Mouse (Mus musculus) megakaryocyte-erythroid progenitor cell, adult 5-6 weeks (primary cell): Measurements from ENCODE around the gene Pxdn. TPM values are rescaled to one million over a fixed set of nuclear protein-coding genes. Genes with fewer than 3 reads are reported as not detected.

Source experiments
- ATAC-seq: replicated peaks from 2 replicates; pipeline ENCODE4 v1.8.0; 2016; ENCODE audit warnings: mild to moderate bottlenecking, inconsistent platforms; ENCODE audit not compliant: severe bottlenecking, poor library complexity, low FRiP score, low TSS enrichment
- total RNA-seq, 2 experiments: library from RNA; stranded (forward) in 1 of 2; stranded (reverse) in 1 of 2; fragments of 200-1000, 215-1000 nt in 1 of 2; fragments of >200 nt in 1 of 2; fragmentation: Nextera tagmentation in 1 of 2; gene quantifications; 2 replicates each; pipeline ENCODE4 v1.2.3; 2014 to 2017

The Pxdn gene
- total RNA-seq, 2 experiments from 2014 or later: not detected

DNA sequence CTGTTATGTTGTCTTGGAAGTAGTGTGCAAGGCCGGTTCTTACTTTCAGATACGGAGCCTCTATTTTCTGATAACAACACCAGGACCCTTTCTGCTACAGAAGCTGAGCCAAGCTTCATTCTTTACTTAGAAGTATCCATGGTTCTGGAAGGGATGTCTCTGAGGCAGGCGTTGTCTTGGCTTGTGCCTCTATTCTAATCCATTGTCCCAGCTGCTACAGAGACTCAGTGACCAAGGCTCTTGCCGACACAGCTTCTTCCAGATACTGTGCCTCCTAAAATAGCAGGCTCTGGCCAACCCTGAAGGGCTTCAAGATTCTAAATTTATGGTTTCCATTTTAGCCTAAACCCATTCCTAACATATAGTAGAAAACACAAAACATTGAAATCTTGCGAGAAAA, 71.3 kb downstream of the Pxdn start:
- no peak for ATAC-seq

DNA sequence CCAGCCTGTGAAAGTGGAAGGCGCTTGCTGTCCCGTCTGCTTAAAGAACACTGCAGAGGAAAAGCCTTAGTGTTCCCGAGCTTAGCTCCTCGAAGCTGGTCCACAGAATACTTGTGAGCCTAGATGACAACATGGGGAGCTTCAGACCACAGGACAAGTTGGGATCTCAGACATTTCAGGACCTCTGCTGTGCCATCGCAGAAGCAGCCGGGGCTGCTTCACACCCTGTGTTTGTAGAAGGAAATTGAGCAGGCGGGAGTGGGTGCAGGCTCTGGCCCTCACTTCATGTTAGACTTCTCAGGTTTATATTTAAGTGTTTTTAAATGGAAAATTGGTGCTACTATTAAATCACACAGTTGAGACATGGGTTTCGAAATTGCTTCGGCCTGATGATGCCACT, 78.1 kb downstream of the Pxdn start:
- ATAC-seq: no peak

DNA sequence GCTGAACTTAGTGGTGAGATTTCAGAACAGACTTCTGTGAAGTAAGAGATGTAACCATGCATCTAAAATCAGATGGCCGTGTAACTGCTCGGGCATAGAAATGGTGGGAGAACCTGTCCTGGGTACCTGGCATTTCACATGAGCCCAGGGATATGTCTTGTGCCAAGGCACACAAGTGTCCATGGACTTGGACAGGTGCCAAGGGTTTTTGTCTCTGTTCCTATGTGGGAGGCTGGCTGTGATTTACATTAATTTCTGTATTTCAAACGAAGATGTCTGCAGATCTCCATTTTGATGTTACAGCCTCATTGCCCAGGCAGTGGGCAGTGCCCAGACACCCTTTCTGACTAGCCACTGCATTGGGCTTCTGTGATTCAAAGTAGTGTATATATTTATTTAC, 79.7 kb downstream of the Pxdn start:
- no peak for ATAC-seq

DNA sequence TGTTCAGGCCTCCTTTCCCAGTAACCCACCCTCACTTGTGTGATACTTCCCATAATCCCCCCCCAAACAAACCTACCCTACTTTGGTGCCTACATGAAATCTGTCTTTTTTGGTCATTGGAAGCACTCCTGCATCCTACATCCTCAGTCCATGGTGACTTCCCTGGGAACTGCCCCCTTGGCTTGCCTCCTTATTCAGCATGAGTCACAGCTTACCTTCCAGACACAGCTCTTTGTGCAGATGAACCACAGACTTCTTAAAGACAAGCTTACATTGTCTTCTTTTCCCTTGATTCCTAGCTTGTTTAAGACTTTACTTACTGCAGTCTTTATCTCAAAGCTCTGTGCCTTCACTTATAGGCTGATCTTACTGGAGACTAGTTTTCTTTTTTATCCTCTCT, 83.0 kb downstream of the Pxdn start:
- no peak for ATAC-seq

DNA sequence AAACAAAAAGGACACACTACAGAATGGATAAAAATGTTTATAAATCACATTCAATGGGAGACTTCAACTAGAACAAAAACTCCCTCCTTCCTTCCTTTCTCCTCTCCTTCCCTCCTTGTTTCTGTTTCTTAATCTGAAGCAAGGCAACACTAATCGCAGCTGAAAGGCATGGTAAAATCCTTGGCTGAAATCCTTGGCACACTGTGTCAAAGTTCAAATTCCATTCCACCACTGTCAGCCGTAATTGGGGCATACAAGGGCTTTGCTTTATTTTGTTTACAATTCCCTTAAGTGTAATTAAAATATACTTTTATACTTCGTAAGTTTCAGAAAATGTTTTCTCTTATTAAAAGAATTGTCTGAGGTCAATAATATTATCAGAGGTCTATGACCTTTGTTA, 86.1 kb downstream of the Pxdn start:
- ATAC-seq: no peak

DNA sequence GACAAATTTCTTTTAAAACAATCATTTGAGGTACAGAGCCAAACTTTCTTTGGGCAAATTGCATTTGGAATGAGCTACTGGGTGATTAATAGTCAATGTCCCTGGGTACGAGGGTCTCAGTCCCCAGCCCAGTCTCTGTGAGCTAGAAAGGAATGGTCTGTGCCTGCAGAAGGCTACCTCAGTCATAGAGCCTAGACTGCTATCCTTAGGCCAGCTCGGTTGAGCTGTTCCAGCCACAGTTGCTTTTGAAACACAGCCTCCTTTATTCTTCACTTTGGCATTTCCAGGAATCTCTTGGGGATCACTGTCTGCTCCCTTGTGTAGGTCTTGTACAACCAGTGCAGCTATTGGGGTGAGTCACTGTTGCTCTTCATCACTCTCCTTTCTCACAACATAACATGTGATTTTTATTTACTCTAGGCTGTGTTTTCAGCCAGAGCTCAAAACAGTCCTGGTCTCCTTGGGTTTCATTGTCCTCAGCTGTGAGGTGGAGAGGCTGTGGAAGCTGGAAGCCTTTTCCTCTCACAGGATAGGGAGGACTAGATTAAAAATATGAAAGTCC, 86.9 kb downstream of the Pxdn start:
- ATAC-seq: no peak

DNA sequence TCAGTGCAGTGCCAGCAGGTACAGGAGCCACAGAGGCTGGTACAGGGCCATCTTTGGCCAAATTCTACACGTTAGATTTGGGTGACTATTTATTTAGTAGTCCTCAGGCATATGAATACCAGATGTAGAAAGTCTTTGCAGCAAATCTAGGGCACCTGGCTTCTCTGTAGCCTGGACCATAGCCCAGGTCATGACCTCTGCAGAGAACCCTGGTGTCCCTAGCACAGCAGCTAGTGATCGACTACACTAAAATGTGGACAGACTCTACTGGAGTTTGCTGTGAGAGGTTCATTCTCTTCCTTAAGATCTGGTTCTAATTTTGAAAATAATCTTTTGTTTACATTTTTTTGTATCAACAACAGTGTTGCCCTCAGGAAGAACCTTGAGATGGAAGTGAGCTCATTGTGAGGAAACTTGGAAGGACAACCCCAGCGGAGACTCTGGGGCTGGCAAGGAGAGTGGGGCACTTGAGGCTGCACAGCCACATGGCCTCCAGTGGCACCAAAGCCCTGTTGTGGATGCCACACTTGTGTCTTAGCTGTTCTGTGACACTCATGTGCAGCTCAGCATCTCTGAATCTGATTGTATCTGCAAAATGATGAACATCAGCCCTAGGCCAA, 90.4 kb downstream of the Pxdn start:
- ATAC-seq: no peak

DNA sequence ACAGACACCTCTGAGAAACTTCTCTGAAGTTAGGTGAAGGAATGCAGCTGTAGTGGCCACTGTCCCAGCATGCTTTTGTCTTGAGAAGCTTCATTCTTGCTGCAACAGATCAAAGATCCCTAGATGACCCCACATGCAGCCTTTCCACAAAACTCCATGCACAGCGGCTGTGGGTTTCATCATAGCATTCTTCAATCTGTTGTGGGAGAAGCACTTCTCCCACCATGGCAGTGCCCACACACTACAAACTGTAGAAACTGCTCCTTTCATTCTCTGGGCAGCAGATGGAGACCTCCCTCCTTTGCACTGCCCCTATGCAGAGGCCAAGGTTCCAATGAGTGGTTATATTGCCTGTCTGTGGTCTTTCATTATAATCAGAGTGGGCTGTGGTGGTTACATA, 91.7 kb downstream of the Pxdn start:
- no peak for ATAC-seq

DNA sequence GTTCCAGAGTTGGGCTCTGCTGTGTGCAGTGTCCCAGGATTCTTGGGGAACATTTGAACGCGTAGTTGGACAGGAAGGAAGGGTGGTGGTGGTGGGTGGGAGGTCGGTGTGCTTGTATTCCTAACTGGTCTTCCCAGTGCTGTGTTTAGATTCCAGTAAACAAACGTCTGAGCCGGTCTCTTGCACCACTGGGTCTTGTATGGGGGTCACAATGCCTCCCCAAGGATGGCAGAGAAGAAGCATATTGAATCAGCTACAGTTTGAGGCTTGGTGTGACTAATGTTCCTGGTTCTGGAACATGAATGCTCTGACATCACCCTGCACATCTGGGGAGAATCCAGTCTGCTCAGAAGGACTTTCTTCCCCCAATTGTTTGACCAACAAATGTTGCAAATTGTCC, 93.2 kb downstream of the Pxdn start:
- ATAC-seq: no peak

DNA sequence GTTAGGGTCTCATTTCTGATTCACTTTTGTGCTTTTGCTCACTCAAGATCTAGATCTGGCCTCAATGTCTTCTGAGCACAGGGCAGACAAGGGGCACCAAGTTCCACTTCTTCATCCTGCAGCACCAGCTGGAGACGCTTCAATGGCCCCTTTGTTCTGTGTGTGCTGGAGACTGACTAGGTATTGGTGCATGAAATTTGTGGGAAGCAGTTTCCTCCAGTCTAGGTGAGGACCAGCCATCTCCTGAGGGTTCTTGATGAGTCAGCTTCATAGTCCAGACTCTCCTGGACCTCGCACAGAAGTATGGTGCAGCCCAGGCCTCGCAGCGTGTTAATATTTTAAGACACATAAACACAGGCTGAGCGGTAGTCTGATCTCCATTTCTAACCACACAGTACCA, 97.3 kb downstream of the Pxdn start:
- no peak for ATAC-seq

DNA sequence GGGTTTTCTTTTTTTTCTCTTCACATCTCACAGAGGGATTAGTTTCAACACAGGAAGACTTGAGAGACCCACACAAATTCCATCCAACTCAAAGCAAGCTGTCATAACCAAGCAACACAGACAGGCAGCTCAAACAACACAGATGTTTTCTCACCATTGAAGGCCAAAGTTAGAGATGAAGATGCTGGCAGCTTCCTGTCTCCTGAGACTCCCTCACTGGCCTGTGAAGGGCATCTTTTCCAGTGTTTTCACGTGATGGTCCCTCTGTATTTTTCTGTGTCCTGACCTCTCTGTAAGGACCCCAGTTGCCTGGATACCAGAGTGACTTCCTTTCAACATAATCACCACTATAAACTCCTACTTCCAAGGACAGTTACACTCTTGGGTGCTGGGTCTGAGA, 98.0 kb downstream of the Pxdn start:
- no peak for ATAC-seq

DNA sequence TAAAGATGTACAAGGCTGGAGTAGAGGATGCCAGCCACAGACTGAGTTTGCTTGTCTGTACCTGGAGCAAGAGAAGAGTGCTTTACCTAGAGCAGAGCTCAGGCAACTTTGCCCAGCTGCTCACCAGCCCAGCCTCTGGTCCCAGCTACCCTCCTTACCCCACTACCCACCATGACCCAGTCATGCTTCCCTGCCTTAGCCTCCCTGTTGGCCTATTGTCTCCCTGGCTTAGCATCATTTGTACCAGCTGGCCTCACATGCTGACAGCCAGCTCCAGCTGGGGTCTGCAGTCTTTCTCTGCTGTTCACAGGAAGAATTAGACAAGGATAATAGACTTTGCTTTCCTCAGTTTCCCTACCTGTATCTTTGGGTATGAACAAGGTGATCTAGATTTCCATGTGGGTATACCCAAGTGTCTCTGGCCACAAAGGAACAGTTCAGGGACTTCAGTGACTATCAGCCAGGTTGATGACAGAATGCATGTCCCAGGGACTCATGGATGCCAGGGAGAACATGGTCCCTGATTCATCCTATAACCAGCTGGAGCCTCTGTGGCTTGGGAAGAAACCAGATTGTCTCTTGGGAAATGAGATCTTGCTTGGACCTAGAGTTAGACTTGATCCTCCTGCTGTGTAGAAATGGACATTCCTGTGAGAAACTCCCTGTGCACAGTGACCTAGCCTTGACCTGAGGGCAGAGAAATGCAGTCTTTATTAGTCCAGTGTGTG, 98.6 kb downstream of the Pxdn start:
- no peak for ATAC-seq

DNA sequence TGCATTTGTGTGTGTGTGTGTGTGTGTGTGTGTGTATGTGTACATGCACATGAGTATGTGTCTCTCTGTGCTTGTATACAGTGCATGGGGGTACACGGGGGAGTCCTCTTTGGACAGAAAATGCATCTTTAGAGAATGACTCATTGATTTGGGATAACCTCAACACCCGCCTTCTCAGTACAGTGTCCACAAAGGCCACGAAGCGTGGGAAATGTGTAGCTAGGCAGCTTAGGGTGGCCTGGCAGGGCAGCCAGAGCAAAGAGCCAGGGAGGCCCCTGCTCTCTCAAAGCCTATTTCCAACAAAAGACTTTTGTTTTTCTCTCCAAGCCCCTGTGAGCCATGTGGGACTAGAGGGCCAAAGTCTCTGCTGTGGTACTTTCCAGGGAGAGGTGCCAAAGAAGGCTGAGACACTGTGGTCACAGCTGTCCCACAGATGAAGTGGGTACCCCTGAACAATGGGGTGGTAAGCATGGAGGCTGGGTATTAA, 99.2 kb downstream of the Pxdn start:
- ATAC-seq: no peak

DNA sequence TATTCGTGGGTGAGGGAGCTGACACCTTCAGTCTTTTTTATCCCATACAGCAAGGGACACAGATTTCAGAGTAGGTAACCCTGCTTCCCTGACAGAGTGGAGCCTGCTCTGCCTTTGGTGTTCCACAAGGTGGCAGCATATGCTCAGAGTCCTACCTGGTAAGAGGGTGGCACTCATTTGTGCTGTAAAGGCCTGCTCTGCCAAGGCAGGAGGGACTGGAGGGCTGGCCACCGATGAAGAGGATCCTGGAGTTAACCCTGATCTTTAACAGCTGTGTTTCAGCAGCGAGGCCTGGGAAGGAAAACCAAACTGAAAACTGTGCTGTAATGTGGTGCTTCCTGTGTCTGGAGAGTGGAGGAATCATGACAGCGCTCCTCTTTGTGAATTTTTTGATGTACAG, 102.2 kb downstream of the Pxdn start:
- ATAC-seq: no peak

DNA sequence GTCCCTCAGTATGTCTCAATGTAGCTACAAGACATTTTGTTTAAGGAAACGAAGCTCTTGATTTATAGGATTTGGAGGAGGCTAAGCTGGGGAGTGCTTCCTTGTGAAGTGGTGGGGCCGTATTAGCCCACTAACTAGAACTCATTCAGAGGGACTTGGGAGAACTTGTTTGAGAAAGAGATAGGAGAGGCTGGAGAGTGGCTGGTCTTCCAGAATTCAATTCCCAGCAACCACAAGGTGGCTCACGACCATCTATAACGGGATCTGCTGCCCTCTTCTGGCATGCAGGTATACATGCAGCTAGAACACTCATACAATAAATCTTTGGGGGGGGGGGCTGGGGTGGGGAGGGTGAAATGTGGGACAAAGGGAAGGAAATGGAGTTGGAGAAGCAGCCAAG, 102.7 kb downstream of the Pxdn start:
- no peak for ATAC-seq

DNA sequence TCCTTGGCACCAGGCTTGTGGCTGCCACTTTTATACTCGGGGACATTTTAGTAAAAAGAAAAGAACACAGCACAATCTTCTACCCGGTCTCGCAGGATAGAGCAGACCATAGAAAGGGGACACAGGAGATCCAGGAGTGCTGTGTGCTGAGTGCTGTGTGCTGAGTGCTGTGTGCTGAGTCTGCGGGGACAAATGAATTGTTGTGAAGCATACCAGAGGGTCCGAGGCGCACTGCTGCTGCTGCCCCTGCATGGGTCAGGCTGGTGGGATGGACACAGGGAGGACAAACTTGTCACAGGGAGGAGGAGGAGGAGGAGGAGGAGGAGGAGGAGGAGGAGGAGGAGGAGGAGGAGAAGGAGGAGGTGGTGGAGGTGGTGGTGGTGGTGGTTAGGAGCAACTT, 111.4 kb downstream of the Pxdn start:
- ATAC-seq: no peak

DNA sequence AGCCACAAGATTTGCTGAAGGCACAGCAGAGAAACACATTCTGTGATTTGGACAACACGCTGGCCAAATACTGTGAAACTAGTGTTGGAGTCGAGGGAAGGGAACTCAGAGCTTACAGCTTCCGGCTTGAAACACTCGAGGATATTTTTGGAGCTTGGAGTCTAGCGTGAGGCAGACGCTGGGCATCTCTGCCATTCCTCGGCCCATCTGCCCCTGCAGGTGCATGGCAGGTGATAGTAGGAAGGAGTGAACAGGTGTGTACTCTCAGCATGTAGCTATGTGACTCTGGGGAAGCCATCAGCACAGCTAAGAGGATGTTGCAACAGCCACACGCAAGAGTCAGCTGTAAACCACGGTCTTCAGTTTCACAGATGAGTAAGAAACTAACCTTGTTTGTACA, 112.4 kb downstream of the Pxdn start:
- ATAC-seq: no peak

DNA sequence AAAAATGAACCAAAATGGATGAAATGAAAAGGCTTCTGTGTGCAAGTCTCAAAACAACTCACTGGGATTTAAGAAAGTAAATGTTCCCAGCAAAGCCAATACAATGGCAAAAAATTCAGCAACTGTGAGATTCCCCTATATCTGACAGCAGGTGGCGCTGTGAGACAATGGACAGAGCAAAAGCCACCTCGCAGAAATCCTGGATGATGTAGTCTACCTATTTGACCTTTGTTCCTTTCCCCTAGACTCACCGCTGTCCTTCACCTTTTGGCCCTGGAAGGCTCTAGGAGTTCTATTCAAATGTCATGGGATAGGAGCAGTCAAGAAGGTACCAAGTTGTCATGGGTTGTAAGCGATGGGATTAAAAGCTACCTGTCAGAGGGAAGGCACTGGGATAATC, 112.8 kb downstream of the Pxdn start:
- ATAC-seq: no peak

DNA sequence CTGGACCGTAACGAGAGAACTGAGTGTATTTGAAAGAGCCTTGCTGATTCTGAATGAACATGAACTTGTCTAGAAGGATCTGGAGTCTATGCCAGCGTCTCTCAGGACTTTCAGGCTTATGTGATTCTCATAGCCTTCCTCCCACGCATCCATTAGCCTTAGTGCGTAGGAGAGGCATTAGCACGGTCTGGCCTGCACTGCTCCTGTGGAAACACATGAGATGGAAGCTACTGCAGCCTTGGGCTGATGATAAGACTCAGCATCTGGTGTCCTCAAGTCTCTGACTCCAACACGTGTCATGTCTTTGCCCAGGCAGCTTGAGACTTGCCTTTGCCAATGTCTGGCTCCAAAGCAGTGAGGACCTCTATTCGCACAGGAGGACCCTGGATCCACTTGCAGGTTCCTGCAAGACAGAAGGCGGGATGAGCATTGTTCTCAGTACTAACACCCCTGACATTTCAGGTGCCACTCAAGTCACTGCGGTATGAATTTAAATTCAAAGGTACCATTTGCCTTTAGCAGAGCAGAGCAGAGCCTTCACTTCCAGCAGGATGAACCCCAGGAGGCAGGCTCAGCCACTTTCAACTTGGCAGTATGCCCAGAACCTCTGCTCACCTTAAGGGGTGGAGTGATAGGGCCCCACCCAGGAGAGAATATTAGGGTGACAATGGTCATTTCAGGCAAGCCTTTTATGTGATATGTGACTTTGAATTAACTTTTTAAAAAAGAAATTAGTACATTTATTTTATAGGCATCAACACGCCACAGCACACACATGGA, 117.5 kb downstream of the Pxdn start:
- no peak for ATAC-seq

DNA sequence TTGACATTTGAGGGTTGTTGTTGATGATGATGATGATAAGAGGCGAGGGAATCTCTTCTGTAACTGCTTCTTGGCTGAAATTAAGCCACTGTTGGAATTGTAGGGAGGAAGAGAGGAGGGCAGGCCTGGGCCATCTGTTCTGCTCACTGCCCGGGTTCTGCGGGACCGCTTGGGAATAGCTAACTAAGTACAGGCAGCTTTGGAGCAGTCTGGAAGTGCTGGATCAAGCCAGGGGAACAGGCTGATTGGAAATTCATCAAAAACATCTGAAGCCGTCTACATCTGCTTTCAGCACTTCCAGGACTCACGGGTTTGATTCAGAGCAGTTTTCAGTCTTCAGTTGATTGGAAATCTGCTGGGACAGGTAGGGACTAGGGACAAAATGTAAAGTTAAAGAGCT, 120.6 kb downstream of the Pxdn start:
- no peak for ATAC-seq
